Mouse (Mus musculus) forebrain, postnatal 0 days (tissue): ENCODE results near the gene Maml3. TPM values are rescaled to one million over a fixed set of nuclear protein-coding genes. Genes with fewer than 3 reads are reported as not detected.

ENCODE experiments used
- ATAC-seq: fragments of 200-750 bp; cut with Nextera tagmentation; 2 replicates; pipeline ENCODE4 v1.8.0; 2017; ENCODE audit warnings: mild to moderate bottlenecking, moderate library complexity
- DNase-seq: peaks from one replicate; pipeline ENCODE4 v3.0.0-alpha.2; 2015
- H3K27ac ChIP-seq: fragments of 300-500 bp; sonication (generic); 2 replicates; pipeline ENCODE4 v1.5.1; 2014; ENCODE audit warnings: low read depth, mild to moderate bottlenecking, antibody characterized with exemption, low read length, moderate library complexity, mixed read lengths
- H3K27me3 ChIP-seq: fragments of 300-500 bp; sonication (generic); 2 replicates; pipeline ENCODE4 v1.6.1; 2014; ENCODE audit warnings: mild to moderate bottlenecking, low read length, mixed read lengths; ENCODE audit not compliant: insufficient read depth
- H3K36me3 ChIP-seq: fragments of 300-500 bp; sonication (generic); 2 replicates; pipeline ENCODE4 v1.6.1; 2014; ENCODE audit warnings: mild to moderate bottlenecking, moderate library complexity; ENCODE audit not compliant: insufficient read depth
- H3K4me1 ChIP-seq: fragments of 300-500 bp; sonication (generic); 2 replicates; pipeline ENCODE4 v1.6.1; 2014; ENCODE audit warnings: antibody characterized with exemption; ENCODE audit not compliant: insufficient read depth
- H3K4me2 ChIP-seq: fragments of 300-500 bp; sonication (generic); 2 replicates; pipeline ENCODE4 v1.6.1; 2014; ENCODE audit warnings: low read depth, mild to moderate bottlenecking, moderate library complexity
- H3K4me3 ChIP-seq: fragments of 300-500 bp; sonication (generic); 2 replicates; pipeline ENCODE4 v1.5.1; 2014; ENCODE audit warnings: low read depth, low read length, mixed read lengths
- H3K9ac ChIP-seq: fragments of 300-500 bp; sonication (generic); 2 replicates; pipeline ENCODE4 v1.6.1; 2014; ENCODE audit warnings: mild to moderate bottlenecking
- H3K9me3 ChIP-seq: fragments of 300-500 bp; sonication (generic); 2 replicates; pipeline ENCODE4 v1.6.1; 2016; ENCODE audit warnings: low read length
- CTCF ChIP-seq: sonication (generic); IDR thresholded peaks from 2 replicates; pipeline ENCODE4 v1.5.1; 2016; ENCODE audit warnings: antibody characterized with exemption, control low read depth, low read depth
- WGBS: fragments of 180-500 bp; shearing (Covaris S2); extraction: QIAGEN DNeasy Blood & Tissue Kit; methylation state at CpG from one replicate; pipeline ENCODE4 v1.1.7; 2014; 5-methylcytosine and 5-hydroxymethylcytosine counted together
- polyA plus RNA-seq: library from polyadenylated mRNA; unstranded; fragments of >200 nt; fragmentation: Nextera tagmentation; extraction: Ambion mirVana; gene quantifications from 2 replicates; pipeline ENCODE4 v1.2.1, GENCODE M21; 2015
- total RNA-seq: library from RNA; depleted of rRNA; stranded (reverse); fragments of >200 nt; gene quantifications from 2 replicates; pipeline ENCODE4 v1.2.3, GENCODE M21; 2014

The Maml3 gene
- total and polyA plus RNA-seq, 2 experiments from 2014 or later, result 3.1 to 14.9 TPM

GRCm38 (mm10) chr3:52046895-52047372 is 57.9 kb downstream of the Maml3 start:
- H3K9ac ChIP-seq, result peak overlapping the region; percentile 53
- ATAC-seq, result peak; percentile 68
- peak; percentile 92 for DNase-seq
- peak overlapping the region; percentile 34 for H3K4me3 ChIP-seq
- peaks cover 17% of the 10 kb centered on the region for H3K4me1 ChIP-seq
- WGBS, result under 1% methylated on average over 13 of the region's 13 CpGs
- peak overlapping the region; percentile 80 for H3K27ac ChIP-seq
- 0 out of 2 replicates have a peak, but pooled peaks cover 5% of the 10 kb centered on the region for H3K9me3 ChIP-seq
- peak overlapping the region; percentile 62 for H3K4me2 ChIP-seq
- no peaks in the 10 kb centered on the region for H3K36me3 ChIP-seq
- peak; percentile 17; the same call in 1 of the 2 replicates for TF ChIP-seq CTCF
- no peaks in the 10 kb centered on the region for H3K27me3 ChIP-seq

GRCm38 (mm10) chr3:52046027-52046700 is 58.7 kb downstream of the Maml3 start:
- H3K27me3 ChIP-seq, result no peaks in the 10 kb centered on the region
- peak overlapping the region; percentile 34 for H3K4me3 ChIP-seq
- peak; percentile 91 for ATAC-seq
- peak overlapping the region; percentile 62 for H3K4me2 ChIP-seq
- H3K36me3 ChIP-seq, result no peaks in the 10 kb centered on the region
- H3K27ac ChIP-seq, result peak overlapping the region; percentile 80
- H3K9ac ChIP-seq, result peak overlapping the region; percentile 53
- H3K9me3 ChIP-seq, result 0 out of 2 replicates have a peak, but pooled peaks cover 5% of the 10 kb centered on the region
- peak; percentile 84 for DNase-seq
- H3K4me1 ChIP-seq, result peaks cover 17% of the 10 kb centered on the region
- 4% methylated on average over 20 of the region's 20 CpGs for WGBS
- TF ChIP-seq CTCF, result no peak

- 22% methylated on average over 6 of the region's 6 CpGs for WGBS
- H3K27ac ChIP-seq, result peak overlapping the region; percentile 80; the same call in 1 of the 2 replicates
- H3K4me3 ChIP-seq, result no peak overlapping the region
- H3K36me3 ChIP-seq, result no peaks in the 10 kb centered on the region
- H3K4me2 ChIP-seq, result 0 out of 2 replicates have a peak overlapping the region, but pooled peaks have one; percentile 62
- DNase-seq (peak; percentile 29), ATAC-seq (no peak)
- H3K4me1 ChIP-seq, result peaks cover 17% of the 10 kb centered on the region
- H3K9me3 ChIP-seq, result 0 out of 2 replicates have a peak, but pooled peaks cover 4% of the 10 kb centered on the region
- H3K27me3 ChIP-seq, result no peaks in the 10 kb centered on the region
- peak overlapping the region; percentile 53; the same call in 1 of the 2 replicates for H3K9ac ChIP-seq
- TF ChIP-seq CTCF, result no peak
These were observed 59.6 kb downstream of the Maml3 start for GRCm38 (mm10) chr3:52045221-52045641.

- Histone ChIP-seq H3K9me3 (no peaks in the 10 kb centered on the region), H3K4me2 (peak overlapping the region; percentile 34), H3K27ac (no peak overlapping the region), H3K27me3 (no peaks in the 10 kb centered on the region), H3K4me1 (peaks cover 17% of the 10 kb centered on the region), H3K9ac (peak overlapping the region; percentile 25; the same call in 1 of the 2 replicates), H3K36me3 (no peaks in the 10 kb centered on the region), H3K4me3 (0 out of 2 replicates have a peak overlapping the region, but pooled peaks have one; percentile 11)
- 6% methylated on average over 14 of the region's 14 CpGs for WGBS
- ATAC-seq (no peak), DNase-seq (peak; percentile 49)
- no peak for TF ChIP-seq CTCF
These were observed 60.2 kb downstream of the Maml3 start for GRCm38 (mm10) chr3:52044651-52045050.

GRCm38 (mm10) chr3:52043847-52044246 is 61.0 kb downstream of the Maml3 start:
- Histone ChIP-seq H3K27me3 (no peaks in the 10 kb centered on the region), H3K4me3 (no peak overlapping the region), H3K4me2 (no peak overlapping the region), H3K27ac (no peak overlapping the region), H3K36me3 (no peaks in the 10 kb centered on the region), H3K4me1 (peaks cover 17% of the 10 kb centered on the region), H3K9ac (no peak overlapping the region), H3K9me3 (no peaks in the 10 kb centered on the region)
- 60% methylated on average over 4 of the region's 4 CpGs for WGBS
- ATAC-seq (no peak), DNase-seq (no peak)
- TF ChIP-seq CTCF, result no peak

GRCm38 (mm10) chr3:52042680-52043079 is 62.2 kb downstream of the Maml3 start:
- Histone ChIP-seq H3K27ac (no peak overlapping the region), H3K9me3 (no peaks in the 10 kb centered on the region), H3K4me1 (peaks cover 17% of the 10 kb centered on the region), H3K4me3 (no peak overlapping the region), H3K9ac (no peak overlapping the region), H3K27me3 (no peaks in the 10 kb centered on the region), H3K4me2 (no peak overlapping the region), H3K36me3 (no peaks in the 10 kb centered on the region)
- ATAC-seq (no peak), DNase-seq (no peak)
- 82% methylated on average over 3 of the region's 3 CpGs for WGBS
- TF ChIP-seq CTCF, result no peak

GRCm38 (mm10) chr3:52039958-52040357 is 64.9 kb downstream of the Maml3 start:
- Histone ChIP-seq H3K9ac (no peak overlapping the region), H3K4me2 (no peak overlapping the region), H3K4me1 (peaks cover 10% of the 10 kb centered on the region), H3K4me3 (no peak overlapping the region), H3K27me3 (no peaks in the 10 kb centered on the region), H3K36me3 (no peaks in the 10 kb centered on the region), H3K27ac (no peak overlapping the region), H3K9me3 (no peaks in the 10 kb centered on the region)
- WGBS, result 80% methylated on average over 7 of the region's 7 CpGs
- DNase-seq (no peak), ATAC-seq (no peak)
- TF ChIP-seq CTCF, result no peak
